Mouse (Mus musculus): Measurements from ENCODE around the gene Lhfpl2.

- TF ChIP-seq CTCF (IDR thresholded peaks at IDR 0.05; ENCODE audit: control insufficient read depth, insufficient read depth, insufficient read length) (no peak), MAX (IDR thresholded peaks at IDR 0.05) (no peak), USF1 (IDR thresholded peaks at IDR 0.05; ENCODE audit: low read depth) (no peak), MYOG (IDR thresholded peaks at IDR 0.05; ENCODE audit: control insufficient read depth, extremely low read depth, insufficient read length) (no peak)
Observed at GRCm38 (mm10) chr13:94075181-94075580, 17.6 kb downstream of the Lhfpl2 start.
